Mouse (Mus musculus) brown adipose tissue, adult 24 weeks (tissue): ENCODE results near the gene Cluap1. TPM values are rescaled to one million over a fixed set of nuclear protein-coding genes. Genes with fewer than 3 reads are reported as not detected.
"Not testable (repeated sequence)": the region's sequence is repeated elsewhere in the genome, so short reads cannot be mapped to it uniquely, and the experiment has no call there.

Source experiments
- H3K27ac ChIP-seq: fragments of 200-500 bp; replicated peaks from 2 replicates; pipeline ENCODE4 v1.5.1; 2012; ENCODE audit warnings: low read depth, mild to moderate bottlenecking, low read length
- H3K4me1 ChIP-seq: fragments of 200-500 bp; 2 replicates; pipeline ENCODE4 v1.6.1; 2012; ENCODE audit warnings: low read length, mixed read lengths; ENCODE audit not compliant: control insufficient read depth, insufficient read depth, insufficient read length
- H3K4me3 ChIP-seq: fragments of 200-500 bp; 2 replicates; pipeline ENCODE4 v1.5.1; 2012; ENCODE audit warnings: low read depth, mild to moderate bottlenecking, low read length, moderate library complexity; ENCODE audit not compliant: insufficient read depth
- polyA plus RNA-seq: library from polyadenylated mRNA; stranded (reverse); fragments of >200 nt; gene quantifications from 2 replicates; pipeline ENCODE4 v1.2.4, GENCODE M21; 2012; ENCODE audit not compliant: missing spikeins, insufficient read depth, insufficient read length

Cluap1 gene
- polyA plus RNA-seq, 1 experiment: 10.2 TPM

- Histone ChIP-seq H3K4me3 (peak overlapping the region; percentile 64), H3K4me1 (no peaks in the 10 kb centered on the region), H3K27ac (no peak overlapping the region)
Observed at GRCm38 (mm10) chr16:3909118-3909517, 517 bp downstream of the Cluap1 start.

GRCm38 (mm10) chr16:3920756-3921155, 12.2 kb downstream of the Cluap1 start:
- no peak overlapping the region for H3K27ac ChIP-seq
- no peaks in the 10 kb centered on the region for H3K4me1 ChIP-seq

GRCm38 (mm10) chr16:3923515-3923914, 14.9 kb downstream of the Cluap1 start:
- no peaks in the 10 kb centered on the region for H3K4me1 ChIP-seq
- no peak overlapping the region for H3K27ac ChIP-seq
- H3K4me3 ChIP-seq: no peak overlapping the region

More at GRCm38 (mm10) chr16:3920756-3921155, 12.2 kb downstream of the Cluap1 start:
- H3K4me3 ChIP-seq: no peak overlapping the region

- H3K4me1 ChIP-seq: no peaks in the 10 kb centered on the region
- H3K27ac ChIP-seq: no peak overlapping the region
- no peak overlapping the region for H3K4me3 ChIP-seq
Observed at GRCm38 (mm10) chr16:3923966-3924365, 15.4 kb downstream of the Cluap1 start.

- H3K4me3 ChIP-seq: no peak overlapping the region
- H3K4me1 ChIP-seq: peaks cover under 1% of the 10 kb centered on the region; the same call in 1 of the 2 replicates
- no peak overlapping the region for H3K27ac ChIP-seq
Observed at GRCm38 (mm10) chr16:3928582-3928981, 20.0 kb downstream of the Cluap1 start.

GRCm38 (mm10) chr16:3929151-3929550, 20.6 kb downstream of the Cluap1 start:
- Histone ChIP-seq H3K4me1 (peaks cover 4% of the 10 kb centered on the region; the same call in 1 of the 2 replicates), H3K27ac (no peak overlapping the region), H3K4me3 (no peak overlapping the region)

- Histone ChIP-seq H3K4me3 (no peak overlapping the region), H3K27ac (no peak overlapping the region), H3K4me1 (peaks cover 4% of the 10 kb centered on the region; the same call in 1 of the 2 replicates)
Observed at GRCm38 (mm10) chr16:3933536-3933935, 24.9 kb downstream of the Cluap1 start.

GRCm38 (mm10) chr16:3934091-3934490, 25.5 kb downstream of the Cluap1 start:
- H3K4me3 ChIP-seq: no peak overlapping the region
- peaks cover 4% of the 10 kb centered on the region; the same call in 1 of the 2 replicates for H3K4me1 ChIP-seq
- H3K27ac ChIP-seq: no peak overlapping the region

GRCm38 (mm10) chr16:3934701-3935100, 26.1 kb downstream of the Cluap1 start:
- Histone ChIP-seq H3K4me1 (peaks cover 4% of the 10 kb centered on the region; the same call in 1 of the 2 replicates), H3K27ac (no peak overlapping the region), H3K4me3 (no peak overlapping the region)

GRCm38 (mm10) chr16:3951141-3951540, 42.5 kb downstream of the Cluap1 start:
- H3K27ac ChIP-seq: no peak overlapping the region
- no peaks in the 10 kb centered on the region for H3K4me1 ChIP-seq
- no peak overlapping the region for H3K4me3 ChIP-seq

- H3K4me3 ChIP-seq: no peak overlapping the region
- no peak overlapping the region for H3K27ac ChIP-seq
- H3K4me1 ChIP-seq: no peaks in the 10 kb centered on the region
Observed at GRCm38 (mm10) chr16:3956369-3956768, 47.8 kb downstream of the Cluap1 start.

- Histone ChIP-seq H3K4me3 (no peak overlapping the region), H3K4me1 (peaks cover 1% of the 10 kb centered on the region; the same call in 1 of the 2 replicates), H3K27ac (no peak overlapping the region; the same call in 1 of the 2 replicates)
Observed at GRCm38 (mm10) chr16:3959261-3959660, 50.7 kb downstream of the Cluap1 start.

- Histone ChIP-seq H3K27ac (no peak overlapping the region), H3K4me1 (peaks cover 4% of the 10 kb centered on the region), H3K4me3 (no peak overlapping the region)
Observed at GRCm38 (mm10) chr16:3964990-3965389, 56.4 kb downstream of the Cluap1 start.

- Histone ChIP-seq H3K27ac (no peak overlapping the region), H3K4me1 (peaks cover 4% of the 10 kb centered on the region)
Observed at GRCm38 (mm10) chr16:3965534-3965933, 56.9 kb downstream of the Cluap1 start.

GRCm38 (mm10) chr16:3974456-3974855, 65.9 kb downstream of the Cluap1 start:
- not testable (repeated sequence) for H3K4me3 ChIP-seq, H3K27ac ChIP-seq, H3K4me1 ChIP-seq

More at GRCm38 (mm10) chr16:3965534-3965933, 56.9 kb downstream of the Cluap1 start:
- H3K4me3 ChIP-seq: no peak overlapping the region

- H3K27ac ChIP-seq: no peak overlapping the region
- H3K4me1 ChIP-seq: no peaks in the 10 kb centered on the region
- no peak overlapping the region for H3K4me3 ChIP-seq
Observed at GRCm38 (mm10) chr16:3975658-3976057, 67.1 kb downstream of the Cluap1 start.
